Mouse (Mus musculus) c-Kit-negative CD71-positive TER-119-positive erythroid progenitor cells, embryonic 14.5 days (primary cell): ENCODE data around the gene Gm9508.

ENCODE experiments used
- DNase-seq: peaks from one replicate; pipeline ENCODE4 v3.0.0-alpha.2; 2013; ENCODE audit warnings: low read depth, low spot score

The Gm9508 gene

GRCm38 (mm10) chr10:77670710-77671109, 26.3 kb downstream of the Gm9508 start:
- no peak for DNase-seq

DNA sequence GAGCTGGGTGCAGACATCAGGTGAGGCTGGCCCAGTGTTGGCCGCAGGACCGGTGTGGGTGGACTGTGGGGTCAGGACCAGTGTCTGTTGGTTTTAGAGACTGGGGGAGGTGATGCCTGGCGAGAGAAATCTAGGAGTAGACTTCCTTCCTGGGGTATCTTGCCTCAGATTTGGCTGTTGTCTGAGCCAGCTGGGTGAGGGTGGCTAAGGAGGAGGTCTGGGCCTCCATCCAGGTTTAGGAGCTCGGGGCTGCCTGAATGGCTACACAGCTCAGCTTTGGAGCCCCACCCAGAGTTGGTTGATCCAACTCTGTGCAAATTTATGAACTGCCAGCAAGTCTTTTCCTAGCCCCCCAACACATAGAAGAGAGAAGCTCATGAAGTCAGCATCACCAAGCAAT, 29.6 kb downstream of the Gm9508 start:
- no peak for DNase-seq

DNA sequence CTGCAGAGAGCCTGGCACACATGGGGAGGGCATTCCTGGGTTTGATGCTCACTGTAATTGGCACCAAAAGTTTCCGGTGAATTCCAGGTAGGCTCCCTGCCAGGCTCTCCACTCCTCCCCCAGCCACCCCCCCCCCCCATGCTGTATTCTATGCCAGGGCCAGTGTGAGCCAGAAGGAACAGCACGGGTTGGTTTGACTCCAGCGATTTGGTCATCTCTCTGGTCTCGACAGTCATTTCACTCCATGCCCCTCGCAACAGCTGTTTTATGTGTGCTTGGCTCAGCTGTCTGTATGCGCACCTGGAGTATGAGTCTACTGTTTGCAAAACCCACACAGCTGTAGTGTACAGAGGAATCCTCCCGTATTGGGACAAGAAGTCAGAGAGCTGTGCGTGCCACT, 30.7 kb downstream of the Gm9508 start:
- no peak for DNase-seq

- no peak for DNase-seq
Measured at GRCm38 (mm10) chr10:77663949-77664665, 32.9 kb downstream of the Gm9508 start.

DNA sequence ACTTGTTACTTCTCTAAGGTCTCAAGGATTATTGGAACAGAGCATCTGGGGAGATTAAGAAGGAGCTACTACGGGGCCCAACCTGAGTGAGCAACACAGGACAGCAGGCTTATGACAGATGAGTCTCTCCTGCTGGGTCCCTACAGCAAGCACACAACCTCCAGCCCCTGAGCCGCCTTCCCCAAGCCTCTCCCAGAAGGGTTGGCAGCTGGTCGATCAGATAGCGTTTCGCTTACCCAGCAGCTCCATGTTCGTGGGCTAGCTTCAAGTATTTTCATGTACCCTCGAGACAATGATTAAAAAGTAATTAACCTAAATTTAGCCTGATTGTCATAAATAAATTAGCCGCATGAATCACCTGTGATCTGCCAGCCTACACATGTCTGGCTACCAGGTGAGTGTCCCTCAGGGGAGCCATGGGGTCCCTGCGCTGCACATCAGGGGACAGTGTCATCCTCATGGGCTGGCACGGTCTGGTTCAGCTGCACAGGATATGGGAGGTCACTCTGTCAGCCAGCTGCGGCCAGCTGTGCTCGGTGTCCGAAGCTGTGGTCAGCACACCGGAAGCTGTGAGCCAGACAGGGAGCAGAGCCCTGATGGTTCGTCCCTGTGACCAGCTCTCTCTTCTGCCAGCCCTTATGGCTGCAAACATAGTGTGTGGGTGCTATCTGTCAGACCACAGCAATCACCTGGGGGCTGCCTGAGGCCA, 38.6 kb downstream of the Gm9508 start:
- DNase-seq = no peak

- no peak for DNase-seq
Measured at GRCm38 (mm10) chr10:77652046-77652445, 45.0 kb downstream of the Gm9508 start.

- no peak for DNase-seq
Measured at GRCm38 (mm10) chr10:77647901-77648300, 49.1 kb downstream of the Gm9508 start.

DNA sequence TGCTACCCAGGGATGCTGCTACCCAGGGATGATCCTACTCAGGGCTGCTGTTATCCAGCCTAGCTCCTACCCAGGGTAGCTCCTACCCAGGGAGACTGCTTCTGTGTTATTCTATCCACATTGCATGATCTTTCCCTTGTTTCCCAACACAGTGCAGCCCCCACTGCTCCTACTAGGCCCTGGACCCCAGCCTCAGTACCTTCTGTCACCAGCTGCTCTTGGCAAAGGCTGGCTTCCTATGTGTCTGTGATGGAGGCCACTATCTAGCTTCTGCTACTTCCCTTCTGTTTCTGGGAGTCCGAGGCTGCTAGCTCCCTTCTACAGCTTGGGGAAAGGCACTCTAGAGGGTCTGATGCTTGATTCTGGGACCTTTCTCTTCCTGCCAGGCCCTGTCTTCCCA, 49.6 kb downstream of the Gm9508 start:
- no peak for DNase-seq
